Mouse (Mus musculus) embryo, embryonic 11 days (tissue): ENCODE measurements around the gene Rfxap.
"Not testable (repeated sequence)": the region's sequence is repeated elsewhere in the genome, so short reads cannot be mapped to it uniquely, and the experiment has no call there.

Experiments
- DNase-seq: peaks from one replicate; pipeline ENCODE4 v3.0.0-alpha.2; 2015

Rfxap gene

GRCm38 (mm10) chr3:54766034-54766433 lies 41.6 kb downstream of the Rfxap start:
- DNase-seq, result peak; percentile 10

GRCm38 (mm10) chr3:54765521-54765920 lies 42.1 kb downstream of the Rfxap start:
- not testable (repeated sequence) for DNase-seq

GRCm38 (mm10) chr3:54764418-54764817 lies 43.2 kb downstream of the Rfxap start:
- peak; percentile 19 for DNase-seq

DNA sequence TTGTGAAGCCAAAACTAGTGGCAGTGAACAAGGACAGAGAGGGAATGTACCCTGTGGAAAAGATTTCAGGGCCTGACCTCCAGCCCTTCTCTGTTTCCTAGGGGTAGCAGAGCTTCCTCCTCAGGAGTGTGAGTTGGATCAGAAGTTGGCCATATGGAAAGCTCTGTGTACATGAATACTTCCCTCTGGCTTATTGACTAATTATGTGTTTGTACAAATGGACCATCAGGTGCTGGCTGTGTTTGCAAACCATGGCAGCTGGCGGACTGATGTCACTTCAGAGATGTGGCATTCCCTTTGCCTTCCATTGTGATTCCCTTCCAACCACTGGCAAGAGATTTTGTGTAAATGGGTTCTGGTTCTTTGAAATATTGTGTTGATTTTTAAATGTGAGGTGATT lies 46.3 kb downstream of the Rfxap start:
- DNase-seq, result peak; percentile 3

DNA sequence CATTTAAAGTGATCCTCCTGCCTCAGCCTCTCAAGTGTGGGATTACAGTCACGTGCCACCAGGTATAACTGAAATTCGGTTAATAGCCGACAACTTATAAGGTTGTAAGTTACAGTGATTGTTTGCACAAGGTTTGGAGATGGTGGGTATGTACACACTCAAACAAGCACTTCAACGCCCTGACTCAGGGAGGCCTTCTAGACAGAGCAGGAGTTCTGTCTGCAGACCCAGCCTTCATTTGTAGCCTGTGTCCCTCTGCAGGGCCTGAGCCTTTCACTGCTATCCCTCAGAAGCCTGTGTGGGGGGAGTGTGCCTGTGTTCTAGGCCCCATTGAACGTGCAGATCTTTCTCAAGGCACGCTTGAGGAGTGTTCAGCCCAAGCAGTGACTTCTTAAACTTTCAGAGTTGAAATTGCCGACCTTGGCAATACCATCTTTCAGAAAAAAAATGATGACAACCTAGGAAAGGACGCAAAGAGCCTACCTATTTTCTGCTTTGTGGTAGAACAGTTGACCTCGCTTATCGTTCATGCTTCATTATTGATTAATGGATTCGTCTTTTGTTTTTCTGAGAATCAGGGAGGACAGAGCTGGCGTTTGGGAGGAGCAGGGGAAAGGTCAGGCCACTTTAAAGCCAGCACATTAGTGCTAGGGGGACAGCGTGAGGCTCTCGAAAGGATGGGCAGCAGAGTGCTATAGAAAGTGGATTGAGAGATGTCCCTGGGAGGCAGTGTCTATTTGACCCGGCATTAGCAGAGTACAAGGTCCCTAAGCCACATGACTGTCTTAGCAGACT lies 47.1 kb downstream of the Rfxap start:
- DNase-seq, result no peak

DNA sequence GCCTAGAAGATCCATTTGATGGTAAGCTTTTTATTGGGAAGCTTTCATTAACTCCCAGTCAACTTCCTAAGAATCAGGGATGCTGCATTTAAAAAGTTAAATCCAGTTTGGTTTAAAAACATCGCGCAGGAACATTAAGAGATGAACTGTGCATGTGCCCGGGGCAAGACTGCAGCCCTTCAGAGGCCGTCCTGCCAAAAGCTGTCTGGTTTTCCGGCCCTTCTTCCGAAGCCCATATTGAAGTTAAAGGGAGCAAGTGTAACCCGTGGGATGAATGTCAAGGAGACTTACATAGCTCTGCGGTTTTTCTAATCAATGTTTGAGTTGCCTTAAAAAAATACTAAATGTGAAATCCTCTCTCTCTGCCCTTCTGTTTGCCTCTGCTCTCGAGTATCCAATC lies 48.4 kb downstream of the Rfxap start:
- no peak for DNase-seq

- no peak for DNase-seq
Observed at GRCm38 (mm10) chr3:54757446-54757845, 50.1 kb downstream of the Rfxap start.

GRCm38 (mm10) chr3:54756058-54756457 lies 51.5 kb downstream of the Rfxap start:
- DNase-seq, result peak; percentile 49

DNA sequence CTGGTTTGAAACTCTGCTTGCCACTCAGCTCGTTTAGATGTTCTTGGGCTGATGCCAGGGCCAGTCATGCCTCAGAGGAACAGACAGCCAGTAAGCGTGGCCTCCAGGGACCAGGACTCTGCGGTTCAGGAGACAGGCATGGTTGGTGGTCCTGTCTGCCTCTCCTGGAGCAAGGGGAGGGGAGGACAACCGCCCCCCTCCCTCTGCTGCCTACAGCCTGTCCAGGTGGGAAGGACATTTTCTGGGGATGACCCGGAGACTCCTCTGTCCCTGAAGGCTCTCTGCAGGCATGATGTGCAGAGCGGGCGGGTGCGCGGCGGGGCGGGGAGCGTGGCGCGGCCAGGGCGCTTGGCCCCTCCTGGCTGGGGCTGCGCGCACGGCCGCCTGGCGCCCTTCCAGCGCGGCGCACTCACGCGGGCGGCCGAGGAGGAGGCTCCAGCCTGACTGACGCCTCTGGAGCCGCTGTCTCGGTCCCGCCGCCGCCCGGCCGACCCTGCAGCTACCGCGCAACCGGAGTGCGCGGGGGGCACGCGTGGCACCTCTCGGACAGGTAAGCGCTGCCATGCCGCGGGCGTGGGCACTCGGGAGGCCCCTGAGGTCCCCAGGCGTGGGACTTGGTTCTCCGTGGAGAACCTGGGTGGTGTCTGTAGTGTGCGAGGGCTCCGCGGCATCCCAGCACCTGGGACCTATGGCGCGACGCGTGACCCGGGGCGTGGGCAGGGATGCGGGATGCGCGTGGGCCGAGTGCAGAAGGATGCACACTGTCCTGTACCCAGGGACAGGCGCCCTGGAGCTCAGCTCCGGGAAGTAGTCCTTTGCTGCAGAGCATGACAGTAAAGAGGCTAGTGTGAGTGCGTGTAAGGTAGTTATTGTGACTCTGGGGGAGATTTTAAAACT lies 52.2 kb downstream of the Rfxap start, which contains the start of gene Smad9:
Gene Smad9 (plus strand): TSS at position 438 of the 897 bp plus-strand sequence.
- peak; percentile 75 for DNase-seq

- no peak for DNase-seq
Observed at GRCm38 (mm10) chr3:54753411-54753810, 54.2 kb downstream of the Rfxap start.
